8 mouse cellular contexts compared by ENCODE assay signal in genomic region chr5:105867841-105868447, GRCm38 (mm10). TPM values are rescaled to one million over a fixed set of nuclear protein-coding genes. Genes with fewer than 3 reads are reported as not detected.
DNase-seq lines count a peak whose midpoint lies in the region; ATAC-seq lines count a peak whose summit lies in the region.

No protein-coding gene starts in this region.

- H3K9ac ChIP-seq in midbrain, embryonic 11.5 days (ENCODE audit: low read length), result no peak overlapping the region
- no peak overlapping the region for H3K9ac ChIP-seq in heart, embryonic 11.5 days (ENCODE audit: low read depth, low read length)
- no peak overlapping the region for H3K9ac ChIP-seq in neural tube, embryonic 15.5 days (replicated peaks)

- H3K4me3 ChIP-seq in midbrain, embryonic 11.5 days (ENCODE audit: low read depth, low read length), result no peak overlapping the region
- no peak overlapping the region for H3K4me3 ChIP-seq in midbrain, embryonic 10.5 days
- H3K4me3 ChIP-seq in heart, embryonic 11.5 days (ENCODE audit: low read depth, low read length), result no peak overlapping the region
- no peak overlapping the region for H3K4me3 ChIP-seq in neural tube, embryonic 15.5 days (replicated peaks)

- WGBS in midbrain, embryonic 11.5 days, result 88% methylated on average over 16 of the region's 16 CpGs
- WGBS in midbrain, embryonic 10.5 days, result 92% methylated on average over 16 of the region's 16 CpGs
- 56% methylated on average over 16 of the region's 16 CpGs for WGBS in heart, embryonic 11.5 days (ENCODE audit: insufficient replicate concordance)
- WGBS in neural tube, embryonic 15.5 days, result 42% methylated on average over 16 of the region's 16 CpGs

- no peak overlapping the region for H3K27ac ChIP-seq in midbrain, embryonic 11.5 days (ENCODE audit: low read depth, low read length)
- H3K27ac ChIP-seq in midbrain, embryonic 10.5 days (replicated peaks), result no peak overlapping the region
- H3K27ac ChIP-seq in heart, embryonic 11.5 days (ENCODE audit: low read depth, low read length), result no peak overlapping the region
- H3K27ac ChIP-seq in neural tube, embryonic 15.5 days (replicated peaks), result no peak overlapping the region

- ATAC-seq in midbrain, embryonic 11.5 days (ENCODE audit: low FRiP score), result no peak
- ATAC-seq in heart, embryonic 11.5 days (replicated peaks; ENCODE audit: insufficient number of reproducible peaks, low FRiP score, low TSS enrichment), result 0 out of 2 replicates have a peak, but pooled peaks have one; percentile 57
- ATAC-seq in neural tube, embryonic 15.5 days (ENCODE audit: low FRiP score), result peak; percentile 69; the same call in 1 of the 2 replicates

- DNase-seq in midbrain, embryonic 11.5 days (ENCODE audit: low spot score, missing footprints), result peak; percentile 76
- no peak for DNase-seq in midbrain, embryonic 10.5 days (ENCODE audit: low spot score)
- peak; percentile 82 for DNase-seq in kidney, postnatal 14 days
- no peak for DNase-seq in embryo, embryonic 9.5 days (ENCODE audit: extremely low spot score)
- no peak for DNase-seq in gastrocnemius, postnatal 14 days
- no peak for DNase-seq in right cerebral cortex, postnatal 10 days (ENCODE audit: low spot score in 2 of 2)

- intact Hi-C loops in gastrocnemius, postnatal 14 days (cut with DNase I; ENCODE audit: low total_unique reads), result loop anchor here (2.0 kb wide), 1 partner anchor 181 kb away; no protein-coding TSS in a partner anchor

- no peak overlapping the region for H3K4me2 ChIP-seq in midbrain, embryonic 11.5 days
- H3K4me2 ChIP-seq in heart, embryonic 11.5 days, result no peak overlapping the region
- H3K4me2 ChIP-seq in neural tube, embryonic 15.5 days, result 0 out of 2 replicates have a peak overlapping the region, but pooled peaks have one; percentile 5

- no peaks in the 10 kb centered on the region for H3K9me3 ChIP-seq in midbrain, embryonic 11.5 days (ENCODE audit: control insufficient read depth, low read length)
- H3K9me3 ChIP-seq in midbrain, embryonic 10.5 days (replicated peaks), result no peaks in the 10 kb centered on the region
- H3K9me3 ChIP-seq in heart, embryonic 11.5 days (replicated peaks; ENCODE audit: control insufficient read depth, low read length), result no peaks in the 10 kb centered on the region
- no peaks in the 10 kb centered on the region for H3K9me3 ChIP-seq in neural tube, embryonic 15.5 days (replicated peaks)

- H3K36me3 ChIP-seq in midbrain, embryonic 11.5 days (ENCODE audit: control insufficient read depth, insufficient read depth, low read length), result no peaks in the 10 kb centered on the region
- no peaks in the 10 kb centered on the region for H3K36me3 ChIP-seq in midbrain, embryonic 10.5 days
- no peaks in the 10 kb centered on the region for H3K36me3 ChIP-seq in heart, embryonic 11.5 days (ENCODE audit: control insufficient read depth, insufficient read depth, low read length)
- no peaks in the 10 kb centered on the region for H3K36me3 ChIP-seq in neural tube, embryonic 15.5 days

- no peaks in the 10 kb centered on the region for H3K27me3 ChIP-seq in midbrain, embryonic 11.5 days (ENCODE audit: control insufficient read depth, insufficient read depth, low read length)
- H3K27me3 ChIP-seq in midbrain, embryonic 10.5 days (ENCODE audit: low read depth, poor library complexity, severe bottlenecking), result no peaks in the 10 kb centered on the region
- 0 out of 2 replicates have a peak, but pooled peaks cover 2% of the 10 kb centered on the region for H3K27me3 ChIP-seq in heart, embryonic 11.5 days (ENCODE audit: control insufficient read depth, insufficient read depth, low read length)
- peaks cover 11% of the 10 kb centered on the region; the same call in 1 of the 2 replicates for H3K27me3 ChIP-seq in neural tube, embryonic 15.5 days (replicated peaks)

- no peaks in the 10 kb centered on the region for H3K4me1 ChIP-seq in midbrain, embryonic 11.5 days (ENCODE audit: control insufficient read depth, insufficient read depth, low read length)
- H3K4me1 ChIP-seq in midbrain, embryonic 10.5 days, result 0 out of 2 replicates have a peak, but pooled peaks cover 1% of the 10 kb centered on the region
- H3K4me1 ChIP-seq in heart, embryonic 11.5 days (ENCODE audit: control insufficient read depth, insufficient read depth, low read length), result peaks cover 4% of the 10 kb centered on the region; the same call in 1 of the 2 replicates
- H3K4me1 ChIP-seq in neural tube, embryonic 15.5 days, result peaks cover 13% of the 10 kb centered on the region

RNA-seq across cellular contexts. Expression of gene Zfp326, which starts 8.4 kb away (rescaled TPM):
- 43.3 and 50.6 TPM in 2 replicates for polyA plus RNA-seq in midbrain, embryonic 11.5 days (2014; fragmentation: Nextera tagmentation; extraction: Ambion mirVana)
- 51.4 and 57.4 TPM in 2 replicates for polyA plus RNA-seq in midbrain, embryonic 10.5 days (2016; fragmentation: Nextera tagmentation; extraction: Ambion mirVana)
- 16.9 and 32.0 TPM in 2 replicates for polyA plus RNA-seq in heart, embryonic 11.5 days (2014; fragmentation: Nextera tagmentation; extraction: Ambion mirVana)
- polyA plus RNA-seq in neural tube, embryonic 15.5 days (2015; fragmentation: Nextera tagmentation; extraction: Ambion mirVana), result 45.2 and 46.2 TPM in 2 replicates
- total RNA-seq in gastrocnemius, postnatal 14 days (2021), result 10 to 100 TPM in 1 of 2 experiments, 1 to 10 TPM in 1; 8.4 to 10.6 TPM

Comparison
In these comparisons a context has a peak if more than half of its experiments do, and no peak if none do; other contexts are left out.
1. DNase-seq: peak in midbrain, embryonic 11.5 days (single experiment) and kidney, postnatal 14 days (single experiment); none in midbrain, embryonic 10.5 days (single experiment), embryo, embryonic 9.5 days (single experiment), gastrocnemius, postnatal 14 days (single experiment) and right cerebral cortex, postnatal 10 days (0 of 2).